Comparison of ENCODE assay signal across 7 mouse cellular contexts in genomic region chr12:75733331-75734070, GRCm38 (mm10). TPM values are rescaled to one million over a fixed set of nuclear protein-coding genes. Genes with fewer than 3 reads are reported as not detected.
A peak's percentile ranks its signal among the peaks of the same experiment; 100 is the strongest.
DNase-seq lines count a peak whose midpoint lies in the region; ATAC-seq and TF ChIP-seq lines count a peak whose summit lies in the region.

No protein-coding gene starts in this region.

- 0 out of 2 replicates have a peak overlapping the region, but pooled peaks have one; percentile 25 for H3K9ac ChIP-seq in forebrain, embryonic 12.5 days

- peak overlapping the region; percentile 94 for H3K4me2 ChIP-seq in forebrain, embryonic 12.5 days
- peak overlapping the region; percentile 75 for H3K4me2 ChIP-seq in myocyte (ENCODE audit: low read depth)

- no peak for DNase-seq in thymus, adult 2 months
- no peak for DNase-seq in thymus, adult 18-20 months
- DNase-seq in kidney, postnatal 36 days = peak; percentile 40 to 41
- no peak for DNase-seq in left cerebral cortex, postnatal 4 days

- peak overlapping the region; percentile 25; the same call in 1 of the 2 replicates for H3K4me3 ChIP-seq in thymus, adult 2 months (ENCODE audit: control insufficient read depth, insufficient read depth, low read length)
- H3K4me3 ChIP-seq in forebrain, embryonic 12.5 days (replicated peaks) = peak overlapping the region; percentile 69
- H3K4me3 ChIP-seq in myocyte = peak overlapping the region; percentile 55

- peak overlapping the region; percentile 43; the same call in 1 of the 2 replicates for H3K27ac ChIP-seq in thymus, adult 2 months (ENCODE audit: control insufficient read depth, insufficient read depth, low read length)
- H3K27ac ChIP-seq in forebrain, embryonic 12.5 days = no peak overlapping the region

- TF ChIP-seq POLR2A in thymus, adult 2 months (IDR thresholded peaks at IDR 0.05; ENCODE audit: control insufficient read depth, extremely low read depth, insufficient read depth, low read length, poor library complexity) = no peak
- no peak for TF ChIP-seq POLR2A in myocyte (IDR thresholded peaks at IDR 0.05; ENCODE audit: insufficient read length, low read depth)

- H3ac ChIP-seq in myocyte (ENCODE audit: control insufficient read depth, insufficient read length) = no peak overlapping the region

- H3K36me3 ChIP-seq in thymus, adult 2 months (ENCODE audit: control insufficient read depth, insufficient read depth, low read length) = no peaks in the 10 kb centered on the region
- peaks cover 3% of the 10 kb centered on the region for H3K36me3 ChIP-seq in forebrain, embryonic 12.5 days (replicated peaks)
- no peaks in the 10 kb centered on the region for H3K36me3 ChIP-seq in myocyte (ENCODE audit: control insufficient read depth, insufficient read depth)

- no peaks in the 10 kb centered on the region for H3K9me3 ChIP-seq in forebrain, embryonic 12.5 days

- TF ChIP-seq CTCF in thymus, adult 2 months (IDR thresholded peaks at IDR 0.05; ENCODE audit: borderline replicate concordance, control insufficient read depth, extremely low read depth, insufficient read depth, low read length, poor library complexity) = no peak

- H3K27me3 ChIP-seq in thymus, adult 2 months (ENCODE audit: control insufficient read depth, insufficient read depth, low read length) = no peaks in the 10 kb centered on the region
- H3K27me3 ChIP-seq in forebrain, embryonic 12.5 days = peaks cover 7% of the 10 kb centered on the region
- H3K27me3 ChIP-seq in myocyte (ENCODE audit: control insufficient read depth, insufficient read depth, insufficient read length) = no peaks in the 10 kb centered on the region

- ATAC-seq in forebrain, embryonic 12.5 days (ENCODE audit: low FRiP score) = no peak
- ATAC-seq in frontal cortex, adult (ENCODE audit: low TSS enrichment) = no peak

- WGBS in thymus, adult 2 months = 28% methylated on average over 7 of the region's 7 CpGs
- WGBS in forebrain, embryonic 12.5 days = 54% methylated on average over 7 of the region's 7 CpGs

- intact Hi-C loops in left cerebral cortex, postnatal 4 days (cut with DNase I) = no loop called here

- peaks cover 11% of the 10 kb centered on the region for H3K4me1 ChIP-seq in thymus, adult 2 months (replicated peaks; ENCODE audit: control insufficient read depth, insufficient read depth, low read length)
- peaks cover 23% of the 10 kb centered on the region for H3K4me1 ChIP-seq in forebrain, embryonic 12.5 days

- H3K79me2 ChIP-seq in myocyte (ENCODE audit: control insufficient read depth, insufficient read depth) = peaks cover 61% of the 10 kb centered on the region

TF ChIP-seq in myocyte, 11 proteins besides CTCF, POLR2A, EP300 and RAD21:
- TF ChIP-seq REST (IDR thresholded peaks at IDR 0.05; ENCODE audit: insufficient read depth, insufficient read length) (no peak), USF1 (IDR thresholded peaks at IDR 0.05; ENCODE audit: low read depth) (no peak), MYOG (IDR thresholded peaks at IDR 0.05; ENCODE audit: control insufficient read depth in 1 of 3, insufficient read depth in 1 of 3, insufficient read length in 2 of 3, low read depth in 2 of 3) (no peak), E2F4 (IDR thresholded peaks at IDR 0.05; ENCODE audit: insufficient read depth) (no peak), MAX (IDR thresholded peaks at IDR 0.05; ENCODE audit: low read depth) (no peak), SRF (IDR thresholded peaks at IDR 0.05; ENCODE audit: control insufficient read depth, insufficient read length, low read depth) (no peak), CEBPB (IDR thresholded peaks at IDR 0.05; ENCODE audit: insufficient read depth, poor library complexity, severe bottlenecking) (no peak), TCF12 (IDR thresholded peaks at IDR 0.05; ENCODE audit: insufficient read depth, poor library complexity, severe bottlenecking) (no peak), TCF3 (IDR thresholded peaks at IDR 0.05; ENCODE audit: insufficient read length, low read depth) (no peak), MYOD1 (IDR thresholded peaks at IDR 0.05; ENCODE audit: control insufficient read depth in 1 of 3, insufficient read length in 2 of 3, low read depth in 2 of 3) (no peak), POLR2AphosphoS2 (IDR thresholded peaks at IDR 0.05; ENCODE audit: insufficient read length, low read depth) (no peak)

RNA-seq across cellular contexts. Expression of gene Sgpp1, which starts 2.0 kb away (rescaled TPM):
- 64.9 and 71.0 TPM in 2 replicates for polyA plus RNA-seq in thymus, adult 2 months (2012; rRNA removed)
- polyA plus RNA-seq in forebrain, embryonic 12.5 days (2016; fragmentation: Nextera tagmentation; extraction: Ambion mirVana) = 11.6 and 12.6 TPM in 2 replicates
- polyA plus RNA-seq in myocyte (2012; fragmentation: generic; extraction: Trizol) = 4.9 TPM
- total RNA-seq in left cerebral cortex, postnatal 4 days (2021) = 10 to 100 TPM; 25.9 to 27.2 TPM

Comparison
In these comparisons a context has a peak if more than half of its experiments do, and no peak if none do; other contexts are left out.
1. DNase-seq: peak in kidney, postnatal 36 days (2 of 2); none in thymus, adult 2 months (single experiment), thymus, adult 18-20 months (0 of 2) and left cerebral cortex, postnatal 4 days (single experiment).
2. Peak in every context shown above with its lines, with median percentiles within 50 percentile points of each other: H3K4me3 ChIP-seq.